Mouse (Mus musculus) liver, postnatal 0 days (tissue): ENCODE data around the gene Mta3.

Experiments
- CTCF ChIP-seq: sonication (generic); IDR thresholded peaks from 2 replicates; pipeline ENCODE4 v1.5.1; 2016; ENCODE audit warnings: antibody characterized with exemption, low read depth
- EP300 ChIP-seq: IDR thresholded peaks from 2 replicates; pipeline ENCODE4 v1.6.1; 2016; ENCODE audit warnings: antibody characterized with exemption, low read depth, mild to moderate bottlenecking

- TF ChIP-seq CTCF, result no peak
- no peak for TF ChIP-seq EP300
Observed at GRCm38 (mm10) chr17:83782740-83783139, 76.8 kb downstream of the Mta3 start.
